Mouse (Mus musculus) myocyte (in vitro differentiated cells): ENCODE measurements around the gene Tnk1.

Experiments used
- POLR2A ChIP-seq: IDR thresholded peaks from one replicate; pipeline ENCODE4 v1.6.1; 2011; ENCODE audit warnings: low read depth, mild to moderate bottlenecking, control low read depth, moderate library complexity; ENCODE audit not compliant: insufficient read length
- USF1 ChIP-seq: IDR thresholded peaks from one replicate; pipeline ENCODE4 v1.6.1; 2011; ENCODE audit warnings: low read depth, mild to moderate bottlenecking, control low read depth, moderate library complexity

DNA sequence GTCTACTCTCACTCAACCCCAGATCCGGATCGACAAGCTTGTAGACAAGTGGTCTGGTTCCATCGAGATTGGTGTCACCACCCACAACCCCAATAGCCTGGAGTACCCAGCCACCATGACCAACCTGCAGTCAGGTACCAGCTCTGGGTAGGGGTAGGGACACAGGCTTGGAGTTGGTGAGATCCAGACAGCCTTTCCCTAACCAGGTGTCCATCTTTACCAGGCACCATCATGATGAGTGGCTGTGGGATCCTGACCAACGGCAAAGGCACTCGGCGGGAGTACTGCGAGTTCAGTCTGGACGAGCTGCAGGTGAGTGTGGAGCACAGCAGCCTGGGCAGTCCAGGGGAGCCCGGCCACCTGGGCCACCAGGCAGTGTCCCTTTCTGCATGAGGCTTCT lies 45.8 kb upstream of the Tnk1 start:
- TF ChIP-seq POLR2A (no peak), USF1 (no peak)
